Mouse (Mus musculus): ENCODE results near the gene Cln5. TPM values are rescaled to one million over a fixed set of nuclear protein-coding genes. Genes with fewer than 3 reads are reported as not detected.

Gene Cln5
- polyA plus RNA-seq, 1 experiment: 24.9 TPM

DNA sequence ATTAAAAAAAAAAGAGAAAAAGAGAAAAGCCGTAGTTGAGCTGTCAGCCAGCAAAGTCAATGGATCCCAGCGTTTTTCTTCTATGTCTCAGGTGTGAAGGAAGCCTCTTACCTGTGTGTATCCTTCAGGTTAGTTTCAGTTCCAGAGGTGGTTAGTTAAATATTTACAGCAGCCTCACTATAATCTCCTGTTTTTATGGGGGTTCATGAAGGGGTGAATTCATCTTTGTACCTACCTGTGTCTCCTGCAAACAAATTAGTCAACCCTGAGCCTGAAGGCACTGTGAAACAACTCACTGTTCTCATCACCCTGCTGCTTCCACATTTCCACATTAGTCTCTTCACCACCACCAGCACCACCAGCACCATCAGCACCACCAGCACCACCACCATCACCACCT is 36.3 kb downstream of the Cln5 start:
- no peak overlapping the region for H3K4me3 ChIP-seq (ENCODE audit: insufficient read depth, low read depth, low read length)
- WGBS: 86% methylated on average over 2 of the region's 2 CpGs
- no peak for DNase-seq
- no peaks in the 10 kb centered on the region for H3K36me3 ChIP-seq (ENCODE audit: control insufficient read depth, insufficient read depth, low read length)
- H3K27me3 ChIP-seq (replicated peaks; ENCODE audit: control insufficient read depth, insufficient read depth, low read length): no peaks in the 10 kb centered on the region
- no peak overlapping the region for H3K27ac ChIP-seq (ENCODE audit: insufficient read depth, low read depth, low read length)
- peaks cover 16% of the 10 kb centered on the region; the same call in 1 of the 2 replicates for H3K4me1 ChIP-seq (ENCODE audit: control insufficient read depth, insufficient read depth, low read length)
- TF ChIP-seq POLR2A (IDR thresholded peaks at IDR 0.05; ENCODE audit: low read depth, low read length) (no peak), CTCF (conservative IDR thresholded peaks at IDR 0.05; ENCODE audit: insufficient read depth, insufficient read length, low read depth, low read length) (no peak)

DNA sequence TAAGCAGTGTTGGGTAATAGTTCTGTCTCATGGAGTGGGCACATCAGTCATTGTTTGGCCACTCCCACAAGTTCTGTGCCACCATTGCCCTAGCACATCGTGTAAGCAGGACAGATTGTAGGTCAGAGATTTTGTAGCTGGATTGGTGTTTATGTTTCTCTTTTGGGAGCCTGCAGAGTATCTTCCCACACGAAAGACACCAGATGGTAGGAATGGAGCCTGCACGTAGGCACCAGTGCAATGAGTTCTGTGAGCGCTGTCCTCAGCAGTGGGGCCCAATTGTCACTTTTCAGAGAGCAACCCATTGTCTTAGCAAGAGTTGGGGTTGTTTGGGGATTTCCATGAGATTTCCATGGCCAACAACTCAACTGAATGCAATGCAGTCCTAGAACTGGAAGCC is 40.0 kb downstream of the Cln5 start:
- H3K27me3 ChIP-seq (replicated peaks; ENCODE audit: control insufficient read depth, insufficient read depth, low read length): no peaks in the 10 kb centered on the region
- H3K4me3 ChIP-seq (ENCODE audit: insufficient read depth, low read depth, low read length): no peak overlapping the region
- no peak for DNase-seq
- peaks cover 4% of the 10 kb centered on the region; the same call in 1 of the 2 replicates for H3K4me1 ChIP-seq (ENCODE audit: control insufficient read depth, insufficient read depth, low read length)
- TF ChIP-seq CTCF (conservative IDR thresholded peaks at IDR 0.05; ENCODE audit: insufficient read depth, insufficient read length, low read depth, low read length) (no peak), POLR2A (IDR thresholded peaks at IDR 0.05; ENCODE audit: low read depth, low read length) (no peak)
- WGBS: 91% methylated on average over 4 of the region's 4 CpGs
- no peaks in the 10 kb centered on the region; the same call in 1 of the 2 replicates for H3K36me3 ChIP-seq (ENCODE audit: control insufficient read depth, insufficient read depth, low read length)
- no peak overlapping the region for H3K27ac ChIP-seq (ENCODE audit: insufficient read depth, low read depth, low read length)

DNA sequence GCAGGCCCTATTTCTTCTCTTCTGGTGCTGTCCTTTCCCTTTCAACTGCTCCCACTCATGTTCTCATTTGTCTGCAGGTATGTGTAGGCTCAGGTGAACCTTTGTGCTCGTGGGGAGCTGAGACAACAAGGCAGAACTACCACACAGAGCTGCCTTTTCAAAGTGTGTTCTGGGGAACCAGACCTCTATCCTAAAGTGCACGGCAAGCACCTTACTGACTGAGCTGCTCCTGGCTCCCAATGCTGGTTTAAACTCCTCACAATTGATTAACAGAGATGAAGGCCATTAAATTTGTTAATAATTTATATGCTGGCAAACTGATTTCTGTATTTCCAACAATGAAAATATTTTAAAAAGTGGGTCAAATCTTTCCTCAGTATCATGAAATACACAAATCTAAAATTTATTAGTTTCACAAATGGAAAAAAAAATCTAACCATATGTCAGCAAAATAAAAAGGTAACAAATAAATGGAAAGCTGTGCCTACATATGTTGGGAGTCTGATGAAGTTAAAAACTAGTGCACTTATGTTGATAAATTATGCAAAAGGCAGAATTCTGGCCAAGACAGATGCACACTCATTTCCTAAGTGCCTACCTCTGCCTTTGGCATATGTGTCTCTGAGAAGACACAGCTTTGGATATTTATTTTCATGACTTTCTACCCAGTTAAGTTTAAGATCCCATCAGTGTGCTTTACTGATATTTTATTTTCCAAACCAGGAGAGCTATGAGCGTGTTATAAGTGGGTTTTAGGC is 42.8 kb downstream of the Cln5 start:
- peaks cover 2% of the 10 kb centered on the region for H3K36me3 ChIP-seq (ENCODE audit: control insufficient read depth, insufficient read depth, low read length)
- DNase-seq: peak; percentile 82
- peak overlapping the region; percentile 51 for H3K27ac ChIP-seq (ENCODE audit: insufficient read depth, low read depth, low read length)
- H3K4me3 ChIP-seq (ENCODE audit: insufficient read depth, low read depth, low read length): no peak overlapping the region
- WGBS: 60% methylated on average over 3 of the region's 3 CpGs
- H3K27me3 ChIP-seq (replicated peaks; ENCODE audit: control insufficient read depth, insufficient read depth, low read length): no peaks in the 10 kb centered on the region
- TF ChIP-seq CTCF (conservative IDR thresholded peaks at IDR 0.05; ENCODE audit: insufficient read depth, insufficient read length, low read depth, low read length) (no peak), POLR2A (IDR thresholded peaks at IDR 0.05; ENCODE audit: low read depth, low read length) (no peak)
- H3K4me1 ChIP-seq (ENCODE audit: control insufficient read depth, insufficient read depth, low read length): peaks cover 4% of the 10 kb centered on the region; the same call in 1 of the 2 replicates

DNA sequence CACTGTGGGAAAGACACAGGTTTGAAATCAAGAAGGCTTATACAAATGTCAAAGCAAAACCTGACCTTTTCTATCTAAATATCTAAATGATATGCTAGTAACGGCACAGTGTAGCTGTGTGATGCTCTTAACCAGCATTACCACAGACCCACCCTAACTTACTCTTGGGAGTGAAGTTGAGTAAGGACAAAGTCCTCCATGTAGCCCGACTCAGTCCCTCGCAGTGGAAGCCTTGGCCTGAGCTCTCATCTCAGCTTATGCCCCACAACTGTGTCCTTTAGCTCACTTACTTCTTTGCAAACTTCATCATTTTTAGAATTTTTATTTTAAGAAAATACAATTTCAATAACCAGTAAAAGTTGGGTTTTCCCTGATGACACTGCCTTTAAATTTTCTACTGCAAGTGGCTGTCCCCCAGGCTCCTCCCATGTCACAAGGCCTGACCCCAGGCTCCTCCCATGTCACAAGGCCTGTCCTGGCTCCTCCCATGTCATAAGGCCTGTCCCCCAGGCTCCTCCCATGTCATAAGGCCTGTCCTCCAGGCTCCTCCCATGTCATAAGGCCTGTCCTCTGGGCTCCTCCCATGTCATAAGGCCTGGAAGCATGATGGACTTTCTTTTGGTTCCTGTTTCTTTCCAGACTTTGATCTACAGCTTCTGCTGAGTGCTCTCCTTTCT is 45.1 kb downstream of the Cln5 start:
- DNase-seq: peak; percentile 27

DNA sequence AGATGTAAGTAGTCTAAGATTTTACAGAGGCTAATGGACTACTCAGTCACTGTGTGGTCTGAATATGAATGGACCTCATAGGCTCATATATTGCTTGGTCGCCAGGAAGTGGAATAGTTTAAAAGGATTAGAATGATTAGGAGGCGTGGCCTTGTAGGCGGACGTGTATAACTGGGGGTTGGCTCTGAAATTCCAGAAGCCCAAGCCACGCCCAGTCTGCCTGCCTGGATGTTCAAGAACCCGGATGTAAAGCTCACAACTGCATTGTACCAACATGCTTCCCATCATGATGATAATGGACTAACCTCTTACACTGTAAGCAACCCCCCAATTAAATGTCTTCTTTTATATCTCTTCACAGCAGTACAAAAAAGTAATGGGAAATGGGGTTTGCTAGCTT is 55.7 kb downstream of the Cln5 start:
- WGBS: 90% methylated on average over 6 of the region's 6 CpGs
- no peak for TF ChIP-seq CTCF (conservative IDR thresholded peaks at IDR 0.05; ENCODE audit: insufficient read depth, insufficient read length, low read depth, low read length)
- TF ChIP-seq POLR2A (IDR thresholded peaks at IDR 0.05; ENCODE audit: low read depth, low read length): no peak
- Histone ChIP-seq H3K27me3 (replicated peaks; ENCODE audit: control insufficient read depth, insufficient read depth, low read length) (no peaks in the 10 kb centered on the region), H3K27ac (ENCODE audit: insufficient read depth, low read depth, low read length) (no peak overlapping the region), H3K4me1 (ENCODE audit: control insufficient read depth, insufficient read depth, low read length) (no peaks in the 10 kb centered on the region), H3K4me3 (ENCODE audit: insufficient read depth, low read depth, low read length) (no peak overlapping the region), H3K36me3 (ENCODE audit: control insufficient read depth, insufficient read depth, low read length) (peaks cover 15% of the 10 kb centered on the region)
- no peak for DNase-seq

More for the DNA sequence above, 45.1 kb downstream of the Cln5 start:
- TF ChIP-seq POLR2A (IDR thresholded peaks at IDR 0.05; ENCODE audit: low read depth, low read length) (no peak), CTCF (conservative IDR thresholded peaks at IDR 0.05; ENCODE audit: insufficient read depth, insufficient read length, low read depth, low read length) (no peak)
- Histone ChIP-seq H3K27ac (ENCODE audit: insufficient read depth, low read depth, low read length) (no peak overlapping the region), H3K4me3 (ENCODE audit: insufficient read depth, low read depth, low read length) (no peak overlapping the region), H3K27me3 (replicated peaks; ENCODE audit: control insufficient read depth, insufficient read depth, low read length) (no peaks in the 10 kb centered on the region), H3K36me3 (ENCODE audit: control insufficient read depth, insufficient read depth, low read length) (peaks cover 2% of the 10 kb centered on the region), H3K4me1 (ENCODE audit: control insufficient read depth, insufficient read depth, low read length) (peaks cover 4% of the 10 kb centered on the region; the same call in 1 of the 2 replicates)
- 69% methylated on average over 3 of the region's 3 CpGs for WGBS

Other genes with a start within 250 kb of the Cln5 start
- gene Kctd12, start 87.6 kb upstream of the Cln5 start, polyA plus RNA-seq (2012; rRNA removed): 16.7 and 17.8 TPM in 2 replicates
- gene Acod1, start 23.2 kb upstream of the Cln5 start, polyA plus RNA-seq (2012; rRNA removed): 0.04 TPM in 1 of 2 replicates, not detected in the other
- gene Fbxl3, start 29.4 kb downstream of the Cln5 start, polyA plus RNA-seq (2012; rRNA removed): 83.0 and 90.5 TPM in 2 replicates

Measured in kidney, adult 2 months (tissue).